Mouse (Mus musculus) kidney, adult 18-20 months (tissue): Measurements from ENCODE around the gene Sumo1.

Experiments used
- DNase-seq: peaks from one replicate; pipeline ENCODE4 v3.0.0; 2021

Gene Sumo1

DNA sequence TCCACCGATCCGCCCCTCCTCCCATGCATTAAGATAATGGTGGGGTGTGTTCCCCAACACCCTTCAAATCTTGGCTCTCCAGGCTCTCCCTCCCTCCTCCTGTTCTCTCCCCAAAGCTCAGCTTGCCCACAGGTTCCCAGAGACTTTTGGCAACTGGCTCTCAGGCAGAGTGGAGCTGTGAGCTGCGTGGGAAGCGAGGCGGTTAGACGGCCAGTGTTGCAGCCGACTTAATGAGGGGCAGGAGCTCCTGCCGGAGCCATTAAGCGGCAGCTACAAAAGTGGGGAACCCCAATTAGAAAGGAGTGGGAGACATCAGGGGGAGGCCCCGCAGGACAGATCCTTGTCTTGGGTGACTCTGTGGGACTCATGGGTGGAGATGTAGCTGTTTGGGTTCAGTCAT lies 78.3 kb downstream of the Sumo1 start:
- DNase-seq, result no peak

DNA sequence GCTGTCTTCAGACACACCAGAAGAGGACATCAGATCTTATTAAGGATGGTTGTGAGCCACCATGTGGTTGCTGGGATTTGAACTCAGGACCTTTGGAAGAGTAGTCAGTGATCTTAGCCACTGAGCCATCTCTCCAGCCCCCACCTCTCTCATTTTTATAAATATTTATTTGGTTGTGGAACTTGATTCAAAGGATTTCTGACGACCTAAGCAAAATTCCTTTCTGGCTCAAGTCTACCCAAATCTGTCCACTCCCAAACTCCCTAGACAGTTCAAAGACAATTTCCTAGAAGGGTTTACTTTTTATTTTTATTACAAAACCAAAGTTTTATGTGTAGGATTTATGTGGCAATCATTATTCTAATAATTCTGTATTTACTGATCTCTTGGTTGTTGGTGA lies 81.4 kb downstream of the Sumo1 start:
- no peak for DNase-seq

DNA sequence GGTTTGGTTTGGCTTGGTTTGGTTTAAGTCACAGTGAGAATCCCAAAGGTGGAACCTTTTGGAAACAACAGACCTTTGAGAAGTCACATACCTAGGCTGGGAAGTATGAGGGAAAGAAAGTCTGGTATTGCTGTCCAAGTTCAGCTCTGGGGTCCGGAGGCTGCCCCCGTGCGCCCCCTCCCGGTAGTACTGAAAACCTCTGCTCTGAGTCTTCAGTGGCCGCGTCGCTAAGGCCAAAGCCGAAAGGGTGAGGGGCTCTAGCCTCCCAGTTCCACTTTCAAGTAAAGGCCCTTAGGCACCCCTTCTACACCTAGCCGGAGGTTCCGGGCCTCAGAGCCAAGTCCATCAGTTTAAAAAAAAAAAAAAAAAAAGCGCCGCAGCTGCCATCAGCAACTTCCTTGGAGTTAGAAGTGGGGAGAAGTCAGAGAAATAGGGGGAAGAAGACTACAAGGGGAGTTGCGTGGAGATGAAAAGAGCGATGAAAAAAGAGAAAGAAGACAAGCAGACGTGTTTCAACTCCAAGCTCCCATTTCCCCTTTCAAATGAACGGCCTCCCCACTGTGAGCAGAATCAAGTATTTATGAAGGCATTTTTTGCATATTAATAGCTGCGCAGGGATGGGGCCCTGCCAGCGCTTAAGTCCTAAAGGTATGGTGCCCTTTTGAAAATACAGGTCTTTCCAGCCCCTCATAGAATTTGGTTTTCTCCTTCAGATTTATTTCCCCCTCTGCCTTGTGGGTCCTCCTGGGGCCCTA lies 85.8 kb downstream of the Sumo1 start:
- DNase-seq, result peak; percentile 73

DNA sequence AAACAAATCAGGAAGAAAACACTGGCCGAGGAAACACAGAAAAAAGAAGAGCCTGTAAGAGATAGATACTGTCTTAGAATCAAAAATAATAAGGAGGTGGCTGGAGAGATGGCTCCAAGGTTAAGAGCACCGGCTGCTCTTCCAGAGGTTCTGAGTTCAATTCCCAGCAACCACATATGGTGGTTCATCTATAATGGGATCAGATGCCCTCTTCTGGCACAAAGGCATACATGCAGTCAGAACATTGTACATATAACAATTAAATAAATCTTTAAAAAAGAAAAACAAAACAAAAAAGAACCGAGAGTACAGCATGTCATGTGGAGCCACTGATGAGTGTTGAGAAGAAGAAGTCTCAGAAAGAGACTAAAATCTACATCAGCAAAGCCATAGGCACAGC lies 89.8 kb downstream of the Sumo1 start:
- DNase-seq, result no peak

DNA sequence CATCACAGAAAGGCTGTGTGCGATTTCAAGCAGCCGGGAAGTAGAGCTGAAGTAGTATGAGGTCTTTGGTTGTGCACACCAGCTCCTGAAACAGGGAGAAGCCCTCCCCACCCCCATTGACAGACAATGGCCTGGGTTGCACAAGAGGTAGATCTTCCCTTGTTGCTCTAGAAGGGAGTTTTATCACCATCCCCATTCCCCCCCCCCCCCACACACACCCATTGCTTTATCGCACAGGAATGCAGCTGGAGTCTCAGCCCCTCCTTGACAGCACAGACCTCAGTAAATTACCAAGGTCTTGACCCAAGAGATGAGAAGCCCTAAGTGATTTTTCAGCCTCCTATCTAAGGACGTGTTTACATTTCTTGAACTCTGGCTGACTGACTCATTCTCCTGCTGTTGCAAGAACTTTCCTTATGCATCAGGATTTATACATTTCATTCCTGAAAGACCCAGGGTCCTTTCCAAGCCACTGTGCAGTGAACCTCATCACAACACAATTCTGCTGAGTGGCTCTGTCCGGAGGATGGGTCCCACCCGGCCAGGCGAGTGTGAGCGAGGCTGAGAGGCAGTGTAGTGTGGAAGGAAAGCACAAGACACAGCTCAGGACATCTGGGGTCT lies 90.4 kb downstream of the Sumo1 start:
- DNase-seq, result no peak

DNA sequence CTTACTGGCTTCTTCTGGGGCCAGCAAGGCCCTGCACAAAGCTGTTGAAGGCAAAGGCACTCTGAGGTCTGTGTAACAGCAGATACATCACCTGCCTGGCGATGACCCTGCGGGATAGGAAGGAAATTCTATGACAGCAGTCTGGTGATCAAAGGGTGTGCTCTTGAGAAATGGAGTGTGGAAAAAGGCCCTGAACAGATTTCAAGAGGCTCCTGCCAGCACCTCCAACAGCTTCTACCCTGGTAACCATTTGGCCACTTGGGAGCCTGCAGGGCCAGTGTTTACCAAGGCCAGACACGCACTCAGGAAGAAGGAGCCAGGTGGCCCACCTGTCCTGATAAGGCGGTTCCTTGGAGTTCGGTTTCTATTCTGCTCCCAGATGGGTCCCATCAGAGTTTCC lies 91.3 kb downstream of the Sumo1 start:
- DNase-seq, result no peak

DNA sequence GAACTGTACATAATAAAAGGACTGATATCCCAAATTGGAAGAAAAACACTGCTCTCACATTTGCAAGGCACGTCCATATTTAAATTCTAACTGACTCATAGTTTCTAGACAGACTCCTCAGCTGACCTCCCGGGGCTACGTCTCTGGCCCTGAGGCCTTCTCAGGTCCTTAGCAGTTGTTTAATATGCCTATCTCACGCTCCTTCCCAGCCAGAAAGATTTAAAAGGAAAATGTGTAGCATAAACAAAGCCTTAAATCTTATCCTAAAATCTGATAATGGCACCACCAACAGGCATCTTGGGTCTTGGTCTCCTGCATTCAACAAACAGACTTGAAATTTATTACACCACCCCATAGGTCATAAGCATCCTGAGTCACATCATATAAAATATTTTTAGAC lies 91.9 kb downstream of the Sumo1 start:
- DNase-seq, result no peak

DNA sequence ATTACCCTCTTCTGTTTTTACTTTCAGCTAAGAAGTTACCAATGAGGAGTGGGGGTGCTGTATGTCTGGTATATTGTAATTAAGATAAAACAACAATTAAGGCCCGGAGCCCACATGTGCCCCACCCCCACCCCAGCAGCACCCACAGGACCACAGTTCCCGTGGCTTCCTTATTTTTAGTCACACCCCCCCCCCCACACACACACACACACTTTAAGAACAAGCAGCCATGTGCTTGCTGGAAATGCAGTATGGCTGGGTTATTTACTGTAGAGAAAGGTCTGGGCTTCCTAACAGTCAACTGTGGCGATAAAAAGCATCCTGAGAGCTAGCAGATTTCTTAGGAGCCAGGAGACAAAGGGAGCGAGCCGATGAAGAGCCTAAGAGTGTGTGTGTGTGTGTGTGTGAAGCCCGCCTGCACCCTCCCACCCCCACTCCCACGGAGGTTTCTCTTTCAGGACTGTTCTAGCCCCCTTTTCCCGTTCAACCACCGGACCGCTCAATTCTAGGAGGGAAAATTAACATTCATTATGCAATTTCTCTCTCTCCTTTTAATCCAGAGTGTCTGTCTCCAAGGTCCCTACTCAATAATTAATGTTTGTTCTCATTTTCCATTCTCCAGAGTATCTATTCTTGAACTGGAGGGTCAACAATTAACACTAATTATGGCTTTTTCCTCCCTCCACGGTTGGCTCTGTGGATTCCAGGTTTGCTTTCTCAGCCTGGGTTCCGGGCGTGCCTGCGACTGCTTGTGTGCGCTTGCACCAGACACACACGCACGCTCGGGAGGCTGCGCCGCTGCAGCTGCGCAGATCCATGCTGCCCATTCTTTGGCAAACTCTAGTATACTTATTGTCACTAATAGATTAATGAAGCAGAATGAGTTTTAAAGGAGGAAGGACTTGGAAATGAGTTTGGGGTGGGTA lies 96.1 kb downstream of the Sumo1 start:
- DNase-seq, result no peak

DNA sequence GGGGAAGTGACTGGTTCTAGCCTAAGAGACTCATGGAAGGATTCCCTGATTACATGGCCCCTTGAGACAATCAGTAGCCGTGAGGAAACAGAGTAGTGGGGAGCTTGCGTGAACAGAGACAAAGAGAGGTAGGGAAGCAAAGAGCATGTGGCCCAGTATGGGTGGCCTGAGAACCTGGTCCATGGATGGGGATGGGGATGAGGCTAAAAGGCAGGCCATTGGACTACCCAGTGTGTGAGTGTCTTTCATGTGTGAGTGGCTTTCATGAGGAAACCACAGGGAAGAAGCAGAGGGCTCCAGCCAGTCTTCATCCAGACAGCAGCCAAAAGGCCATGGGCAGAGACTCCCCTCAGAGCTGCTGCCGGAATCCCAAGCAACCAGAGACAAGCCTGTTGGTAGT lies 96.8 kb downstream of the Sumo1 start:
- DNase-seq, result no peak

DNA sequence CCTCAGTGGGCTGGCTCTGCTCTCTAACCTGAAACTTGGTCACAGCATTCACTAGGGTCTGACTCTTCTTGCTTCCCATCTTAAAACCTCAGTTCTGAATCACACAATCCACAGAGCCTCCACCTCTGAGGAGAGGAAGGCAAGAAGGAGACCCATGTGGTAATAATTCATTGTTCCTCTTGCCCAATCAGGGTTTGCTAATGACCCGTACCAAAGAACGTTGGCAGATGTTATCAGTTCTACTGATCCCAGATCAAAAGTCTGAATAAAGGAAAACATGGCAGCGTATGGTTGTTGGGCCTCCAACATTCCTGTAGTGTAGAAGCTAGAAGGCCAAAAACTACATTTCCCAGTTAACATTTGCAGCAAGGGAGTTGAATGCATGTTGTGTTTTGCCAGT lies 99.1 kb downstream of the Sumo1 start:
- no peak for DNase-seq

DNA sequence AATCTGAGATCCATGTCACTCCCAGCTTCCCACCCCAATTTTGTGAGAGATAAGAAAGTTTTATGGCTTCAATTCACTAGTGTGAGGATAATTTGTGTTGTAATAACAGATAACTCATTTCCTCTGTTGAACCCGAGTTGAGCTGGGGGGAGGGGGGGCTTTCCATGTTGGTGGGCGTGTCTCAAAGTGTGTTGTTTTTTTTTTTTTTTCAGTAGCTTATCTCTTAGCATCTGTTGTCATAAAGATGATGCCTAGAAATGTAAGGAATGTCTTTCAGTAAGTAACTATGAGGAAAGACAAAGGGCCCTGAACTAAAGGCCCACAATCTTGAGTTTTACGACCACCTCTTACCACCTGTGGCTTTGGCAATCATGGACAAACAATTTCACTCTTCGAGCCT lies 99.9 kb downstream of the Sumo1 start:
- DNase-seq, result no peak

DNA sequence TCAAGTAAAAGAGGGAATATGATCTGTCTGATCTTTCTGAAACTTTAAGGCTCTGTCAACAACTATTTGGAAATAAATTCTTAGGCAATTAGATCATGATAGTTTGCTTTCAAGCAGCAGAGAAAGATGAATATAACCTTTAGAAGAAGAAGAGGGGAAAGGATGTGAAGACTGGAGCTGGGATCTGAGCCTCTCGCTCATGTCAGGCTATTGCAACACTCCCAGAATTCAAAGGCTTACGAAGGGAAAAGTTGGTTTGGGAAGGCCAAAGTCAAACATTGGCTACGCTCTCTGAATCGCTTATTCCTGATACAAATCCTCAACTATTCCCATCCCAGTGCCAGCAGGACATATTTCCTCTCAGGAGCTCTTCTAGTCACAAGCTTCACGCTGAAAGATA lies 101.3 kb downstream of the Sumo1 start:
- DNase-seq, result no peak

DNA sequence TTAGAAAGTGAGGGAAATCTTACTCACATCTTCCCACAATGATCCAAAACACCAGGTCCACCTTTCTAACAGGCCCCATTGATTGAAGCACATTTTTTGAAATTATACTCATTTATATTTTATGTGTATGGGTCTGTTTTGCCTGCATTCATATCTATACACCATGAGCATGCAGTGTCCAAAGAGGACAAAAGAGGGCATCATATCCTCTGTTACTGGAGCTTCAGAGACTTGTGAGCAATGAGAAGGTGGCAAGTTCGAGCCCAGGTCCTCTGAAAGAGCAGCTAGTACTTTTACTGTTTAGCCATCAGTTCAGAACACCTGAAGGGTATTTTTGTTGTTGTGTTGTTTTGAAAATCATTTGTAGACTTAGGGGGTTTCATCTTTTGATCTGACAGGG lies 102.4 kb downstream of the Sumo1 start:
- DNase-seq, result no peak

DNA sequence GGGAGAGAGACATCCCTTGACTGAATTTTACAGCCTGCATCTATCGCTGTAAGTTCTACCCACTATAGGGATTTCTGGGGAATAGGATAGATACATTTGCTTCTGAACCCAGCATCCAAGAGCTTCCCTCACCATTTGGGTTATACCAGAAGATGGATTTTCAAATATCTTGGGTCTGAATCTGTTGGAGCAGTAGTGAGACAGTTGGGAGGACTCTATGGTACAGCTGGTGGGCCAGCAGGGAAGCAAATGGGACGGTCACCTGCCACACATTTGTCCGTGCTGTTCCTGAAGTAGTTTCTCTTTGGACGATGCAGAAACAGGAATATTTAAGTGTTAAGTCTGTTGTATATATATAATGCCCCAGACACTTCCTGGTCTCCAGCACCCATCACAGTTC lies 103.1 kb downstream of the Sumo1 start:
- no peak for DNase-seq

DNA sequence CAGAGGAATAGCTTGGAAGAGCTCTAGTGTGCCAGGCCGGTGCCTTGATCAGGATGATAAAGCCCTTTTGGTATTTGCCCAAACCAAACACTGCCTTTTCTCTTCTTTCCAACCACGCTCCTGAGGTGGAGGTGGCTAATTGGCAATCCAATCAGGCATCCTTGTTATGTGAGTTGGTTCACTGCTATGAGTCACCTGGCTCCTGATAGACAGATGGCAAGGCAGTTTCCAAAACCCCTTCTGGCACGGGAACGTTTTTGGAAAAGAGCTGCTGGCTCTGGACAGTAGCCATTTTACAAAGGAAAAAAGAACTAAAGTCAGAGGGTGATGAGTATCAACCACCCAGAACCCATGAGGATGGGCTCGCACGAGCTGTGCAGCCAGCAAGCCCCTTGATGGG lies 103.7 kb downstream of the Sumo1 start:
- no peak for DNase-seq

DNA sequence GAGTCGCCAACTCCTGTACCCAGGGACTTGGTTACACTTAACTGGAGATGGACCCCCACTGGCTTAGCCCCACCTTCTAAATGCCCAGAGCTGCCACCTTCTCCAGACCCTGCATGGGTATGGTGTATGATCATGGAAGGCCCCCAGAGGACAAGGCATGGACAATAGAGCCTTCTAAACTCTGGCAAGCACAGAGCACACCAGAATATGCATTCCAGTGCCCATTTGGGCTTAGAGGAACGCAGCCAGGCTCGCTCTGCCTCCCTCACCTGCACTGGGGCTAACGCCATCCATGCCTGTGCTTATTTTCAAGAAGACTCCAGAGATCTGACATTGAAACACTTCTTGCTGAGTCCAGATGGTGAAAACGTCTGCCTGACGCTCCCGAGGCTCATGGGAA lies 104.4 kb downstream of the Sumo1 start:
- DNase-seq, result no peak

DNA sequence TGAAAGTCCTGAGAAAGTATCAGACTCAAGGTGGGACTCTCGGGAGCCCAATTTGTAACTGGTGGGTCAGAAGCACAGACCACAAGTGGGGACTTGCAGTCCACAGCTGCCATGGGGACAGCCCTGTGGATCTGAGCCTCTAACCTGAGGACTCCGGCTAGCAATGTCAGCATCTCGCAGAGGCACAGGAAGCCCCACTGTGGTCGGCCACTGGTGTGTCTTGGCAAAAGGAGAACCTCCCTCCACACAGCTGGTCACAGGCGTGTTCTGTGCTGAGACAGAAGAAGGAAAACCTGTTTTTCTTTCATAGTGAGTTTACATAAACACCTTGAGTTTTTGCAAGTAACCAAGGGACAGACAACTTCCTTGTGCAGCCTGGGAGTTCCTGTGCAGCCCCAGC lies 104.8 kb downstream of the Sumo1 start:
- DNase-seq, result no peak

DNA sequence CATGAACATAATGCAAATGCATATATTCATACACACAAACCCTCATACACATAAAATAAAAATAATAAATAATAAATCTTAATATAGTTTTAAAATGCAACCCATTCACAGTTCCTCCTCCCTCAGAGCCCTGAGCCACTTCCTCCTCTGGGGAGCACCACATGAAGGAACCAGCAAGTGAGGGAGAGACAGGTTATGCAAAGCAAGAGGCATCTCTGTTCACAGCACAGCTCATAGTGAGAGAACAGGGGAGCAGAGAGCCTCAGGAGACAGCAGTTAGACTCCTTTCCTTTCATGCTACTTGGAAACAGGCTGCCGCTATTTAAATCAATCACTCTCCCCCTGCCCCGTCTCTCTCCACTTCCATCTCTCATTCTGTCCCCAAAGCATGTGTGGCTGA lies 107.1 kb downstream of the Sumo1 start:
- no peak for DNase-seq

DNA sequence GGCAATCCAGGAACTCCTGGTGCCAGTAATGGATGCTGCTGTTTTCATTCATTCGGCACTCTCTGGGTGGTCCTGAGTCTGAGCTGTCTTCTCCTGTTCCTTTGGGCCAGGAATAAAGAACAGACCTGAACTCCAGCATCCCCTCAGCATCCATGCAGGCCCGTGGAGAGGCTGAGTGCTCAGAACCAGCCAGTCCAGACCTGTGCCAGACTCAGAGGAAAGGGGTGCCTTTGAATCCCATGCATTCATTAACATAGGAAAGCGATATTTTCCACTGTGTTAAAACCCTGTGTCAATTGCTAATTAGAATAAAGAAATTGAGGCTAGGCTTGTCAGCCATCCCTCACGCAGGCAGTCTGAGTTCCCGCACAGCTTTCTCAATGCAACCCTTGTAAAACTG lies 116.9 kb downstream of the Sumo1 start:
- DNase-seq, result no peak

DNA sequence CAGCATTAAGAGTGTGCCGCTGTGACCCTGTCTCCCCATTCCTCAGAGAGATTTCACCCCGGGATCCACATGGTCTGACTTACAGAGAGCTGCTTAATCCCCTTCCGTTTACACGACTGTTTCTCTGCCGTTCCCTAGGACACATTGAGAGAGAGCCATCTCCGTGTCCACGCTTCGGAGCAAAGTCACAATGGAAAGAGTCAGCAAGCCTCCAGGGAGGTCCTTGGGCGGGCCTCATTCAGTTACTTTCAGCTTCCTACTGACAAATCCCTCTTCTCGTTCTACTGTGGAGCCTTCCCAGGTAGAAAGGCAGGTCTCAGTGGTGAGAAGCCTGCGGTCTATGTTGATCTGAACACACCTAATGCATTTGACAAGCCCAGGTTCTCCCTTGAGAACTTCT lies 119.6 kb downstream of the Sumo1 start:
- DNase-seq, result no peak

DNA sequence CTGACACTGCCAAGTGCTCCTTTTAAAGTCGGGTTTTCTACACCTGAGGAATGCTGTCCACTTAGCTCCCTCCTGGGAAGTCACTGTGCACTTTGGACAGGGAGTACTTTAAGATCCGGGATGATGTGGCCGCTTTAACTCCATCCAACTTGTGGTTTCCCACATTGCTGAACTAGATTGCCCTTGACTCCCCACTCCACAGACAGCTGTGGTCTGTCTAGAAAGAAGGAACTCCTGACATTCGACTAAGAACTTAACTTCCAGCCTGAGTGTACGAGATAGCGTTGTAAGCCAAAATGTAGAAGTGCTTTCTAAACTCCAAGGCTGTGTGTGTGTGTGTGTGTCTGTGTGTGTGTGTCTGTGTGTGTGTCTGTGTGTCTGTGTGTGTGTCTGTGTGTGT lies 120.4 kb downstream of the Sumo1 start:
- no peak for DNase-seq

DNA sequence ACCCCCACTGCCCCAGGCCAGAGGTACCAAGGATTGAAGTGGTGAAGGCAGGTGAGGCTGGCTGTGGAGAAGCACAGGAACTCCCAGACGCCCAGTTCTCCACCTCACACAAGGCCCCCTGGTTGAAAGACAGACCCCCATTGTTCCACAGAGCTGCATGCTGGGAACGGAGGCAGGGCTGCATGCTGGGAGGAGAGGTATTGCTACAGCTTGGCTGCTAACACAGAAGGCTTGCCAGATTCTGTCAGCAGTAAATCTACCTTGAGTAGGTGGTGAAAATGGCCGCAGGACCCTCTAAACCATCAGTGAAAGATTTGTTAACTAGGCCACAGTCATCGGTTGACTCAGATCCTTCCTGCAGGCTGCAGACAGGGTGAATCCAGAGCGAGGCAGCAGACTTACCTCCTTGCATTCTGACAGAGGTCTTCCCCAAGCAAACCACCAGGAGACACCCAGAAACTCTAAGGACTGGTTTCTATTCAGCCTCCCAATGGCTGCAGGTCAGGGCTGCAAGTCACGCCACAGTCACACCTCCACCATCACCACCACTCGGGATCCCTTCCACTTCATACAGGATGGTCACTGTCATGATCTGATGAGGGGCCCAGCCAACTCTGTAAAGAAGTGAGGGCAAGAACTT lies 121.5 kb downstream of the Sumo1 start:
- DNase-seq, result no peak

DNA sequence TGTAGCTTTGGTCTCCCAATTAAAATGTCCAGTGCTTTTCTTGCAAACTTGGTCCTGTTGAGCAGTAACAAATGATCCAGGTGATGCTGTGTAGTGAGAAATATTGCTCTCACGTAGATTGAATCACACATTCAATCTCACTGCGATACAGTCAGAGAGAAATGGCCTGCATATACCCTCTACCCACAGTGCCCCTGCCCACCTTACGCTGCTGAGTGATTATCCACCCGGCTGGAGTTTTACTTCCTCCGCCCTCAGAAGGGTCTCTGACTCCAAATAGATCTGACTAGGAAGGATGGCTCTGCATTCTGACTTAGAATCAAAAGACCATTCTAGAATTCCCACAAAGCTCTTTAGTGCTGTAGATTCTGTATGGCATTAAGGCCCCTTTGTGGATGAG lies 122.1 kb downstream of the Sumo1 start:
- no peak for DNase-seq

DNA sequence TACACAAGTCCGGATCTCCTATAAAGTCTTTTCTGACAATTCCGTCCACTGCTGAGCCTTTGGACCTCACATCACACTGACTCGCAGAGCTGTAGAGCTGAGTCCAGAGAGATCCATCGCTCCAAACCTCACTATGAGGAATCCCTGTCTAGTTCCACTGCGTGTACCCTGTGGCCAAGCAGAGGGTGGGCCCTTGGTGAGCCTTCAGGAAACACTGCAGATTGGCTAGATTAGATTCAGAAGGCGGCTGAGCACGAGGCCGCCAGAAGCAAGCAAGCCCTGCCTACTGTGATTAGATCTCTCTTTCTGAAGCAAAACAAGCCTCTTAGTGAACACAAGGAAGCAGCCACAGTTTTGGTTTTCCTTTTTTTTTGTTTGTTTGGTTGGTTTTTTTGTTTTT lies 126.7 kb downstream of the Sumo1 start:
- DNase-seq, result no peak
